Mouse (Mus musculus) left cerebral cortex, adult 8-10 months (tissue): ENCODE data around the gene Uqcr11. TPM values are rescaled to one million over a fixed set of nuclear protein-coding genes. Genes with fewer than 3 reads are reported as not detected.

Source experiments
- DNase-seq, 2 experiments: peaks; one replicate each; pipeline ENCODE4 v3.0.0; 2022; ENCODE audit warnings: low spot score in 2 of 2
- total RNA-seq, 4 experiments: library from RNA; stranded (reverse); gene quantifications; 2 replicates each; pipeline ENCODE4 v1.2.4; 2022

Uqcr11 gene
- total RNA-seq, 4 experiments from 2014 or later, result 332 to 408 (median 366) TPM

DNA sequence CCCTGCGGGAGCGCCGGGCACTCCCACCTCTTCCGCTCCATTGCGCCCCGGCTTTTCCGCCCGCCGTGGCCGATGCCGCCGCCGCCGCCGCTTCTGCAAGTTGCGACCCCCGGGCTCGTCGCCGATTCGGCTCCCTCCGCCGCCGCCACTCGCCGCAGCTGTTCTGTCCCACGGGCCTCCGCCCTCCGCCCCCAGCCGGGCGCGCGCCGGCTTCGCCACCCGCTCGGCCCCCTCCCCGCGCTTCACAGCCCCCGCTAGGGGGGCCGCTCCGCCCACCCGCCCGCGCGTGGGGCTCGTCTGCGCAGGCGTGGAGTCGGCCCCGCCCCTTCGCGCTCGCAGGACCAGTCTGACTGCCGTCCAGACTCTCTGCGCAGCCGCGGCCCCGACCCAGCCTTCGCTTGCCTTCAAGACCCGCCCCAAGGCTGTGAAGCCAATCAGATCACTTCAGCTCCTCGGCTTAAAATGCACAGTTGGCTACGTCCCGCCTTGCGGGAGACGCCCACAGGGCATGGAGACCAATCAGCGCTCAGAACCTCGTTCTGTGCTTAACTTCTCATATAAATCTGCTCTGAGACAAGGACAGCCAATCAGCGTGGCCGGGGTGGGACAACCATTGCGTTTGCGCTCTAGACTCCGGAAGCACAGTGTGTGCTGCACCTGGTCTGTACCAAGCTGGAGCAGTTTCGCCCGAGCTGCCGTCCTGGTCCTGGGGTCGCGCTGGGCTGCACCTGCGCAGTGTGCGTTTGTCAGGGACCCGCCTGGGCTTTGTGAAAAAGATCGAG, 7.2 kb downstream of the Uqcr11 start, which contains the start of gene Mbd3:
Gene Mbd3 (minus strand): TSS at position 360 of the 782 bp plus-strand sequence.
- peak; percentile 96 to 100 for DNase-seq

DNA sequence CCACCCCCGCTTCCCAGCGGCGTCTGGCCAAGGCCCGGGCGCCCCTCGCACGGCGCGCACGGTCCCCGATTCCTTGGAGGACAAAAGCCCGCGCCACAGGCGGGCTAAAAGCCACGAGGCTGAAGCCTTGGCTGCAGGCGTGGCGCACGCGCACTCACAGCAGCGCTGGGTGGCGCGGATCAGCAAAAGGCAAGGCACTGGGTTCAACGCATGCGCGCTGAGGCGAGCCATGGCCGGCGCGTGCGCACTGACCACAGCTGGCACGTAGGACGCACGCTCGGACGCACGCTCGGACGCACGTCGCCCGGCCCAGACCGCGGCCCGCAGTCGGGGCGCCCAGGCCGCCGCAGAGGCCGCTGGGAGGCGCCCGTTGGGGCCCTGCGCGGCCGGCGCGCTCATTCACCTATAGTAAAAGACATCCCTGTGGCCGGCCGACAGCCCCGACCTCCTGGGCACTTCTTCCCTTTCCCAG, 7.9 kb downstream of the Uqcr11 start:
- peak; percentile 94 to 97 for DNase-seq

DNA sequence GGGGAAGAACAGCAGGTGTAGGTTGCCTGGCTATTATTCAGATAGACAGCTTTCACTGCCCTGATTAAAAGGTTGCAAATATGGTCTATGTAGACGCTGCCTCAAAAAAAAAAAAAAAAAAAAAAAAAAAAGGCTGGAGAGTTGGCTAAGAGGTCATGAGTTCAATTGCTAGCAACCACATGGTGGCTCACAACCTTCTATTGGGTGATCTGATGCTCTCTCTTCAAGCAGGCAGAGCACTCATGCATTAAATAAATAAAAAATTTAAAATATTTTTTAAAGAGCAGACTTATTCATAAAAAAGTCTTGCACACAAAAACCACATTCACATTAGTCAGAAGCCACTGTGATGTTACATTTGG, 8.5 kb downstream of the Uqcr11 start:
- no peak for DNase-seq

DNA sequence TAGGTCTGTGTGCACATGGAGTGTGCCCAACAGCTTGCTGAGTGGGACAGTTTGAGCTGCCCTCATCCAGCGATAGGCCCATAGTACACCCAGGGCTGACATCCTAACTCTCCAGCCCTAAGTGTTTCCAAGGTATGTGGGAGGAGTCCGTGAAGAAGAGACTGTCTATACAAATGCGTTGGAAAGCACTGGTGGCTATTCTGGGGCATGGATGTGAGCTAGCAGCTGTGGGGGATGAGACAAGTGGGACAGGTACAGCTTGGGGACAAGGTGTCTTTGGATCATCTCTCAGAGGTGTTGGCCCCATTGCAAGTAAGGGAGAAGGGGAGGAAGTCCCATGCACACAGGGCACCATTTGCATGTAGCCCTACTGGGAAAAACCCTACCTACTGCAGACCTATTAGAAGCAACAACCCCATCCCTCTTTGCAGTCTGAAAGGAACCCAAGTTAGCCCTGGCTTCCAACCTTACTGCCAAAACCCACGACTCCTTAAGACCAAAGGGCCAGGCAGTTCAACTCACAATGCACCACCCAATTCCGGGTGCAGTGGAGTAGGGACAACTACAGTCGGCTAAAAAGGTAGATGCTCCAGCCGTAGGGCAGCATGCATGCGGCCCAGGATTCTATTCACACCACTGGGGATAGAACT, 9.0 kb downstream of the Uqcr11 start:
- no peak for DNase-seq

DNA sequence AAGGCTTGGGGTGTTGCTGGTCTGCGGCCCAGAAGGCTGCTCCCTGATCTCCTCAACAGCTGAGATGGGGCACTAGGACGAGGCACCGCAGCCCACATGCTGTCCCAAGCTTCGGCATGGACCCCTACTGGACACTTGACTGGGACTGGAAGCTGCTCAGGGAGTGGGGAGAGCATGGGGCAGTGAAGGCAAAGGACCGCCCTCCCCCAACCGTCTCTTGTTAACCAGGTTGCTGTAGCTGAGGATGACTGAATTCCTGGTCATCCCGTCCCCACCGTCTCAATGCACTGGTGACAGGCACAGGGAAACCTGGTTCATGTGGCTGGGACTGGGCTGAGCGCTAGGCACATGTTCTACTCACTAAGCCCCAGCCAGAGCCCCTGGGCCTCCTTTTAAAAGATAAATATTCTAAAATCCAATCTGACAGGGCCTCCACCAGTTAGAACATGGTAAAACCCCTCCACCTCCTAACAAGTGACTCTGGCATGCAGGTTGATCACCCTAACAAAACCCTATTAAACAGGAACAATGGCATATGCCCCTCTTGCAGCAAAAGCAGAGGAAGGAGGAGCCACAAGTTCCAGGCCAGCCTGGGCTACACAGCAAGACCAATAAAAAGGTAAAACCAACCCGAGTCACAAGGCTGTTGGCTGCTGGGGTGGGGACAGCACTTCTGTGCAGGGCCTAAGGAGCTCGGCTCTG, 9.7 kb downstream of the Uqcr11 start:
- no peak for DNase-seq

DNA sequence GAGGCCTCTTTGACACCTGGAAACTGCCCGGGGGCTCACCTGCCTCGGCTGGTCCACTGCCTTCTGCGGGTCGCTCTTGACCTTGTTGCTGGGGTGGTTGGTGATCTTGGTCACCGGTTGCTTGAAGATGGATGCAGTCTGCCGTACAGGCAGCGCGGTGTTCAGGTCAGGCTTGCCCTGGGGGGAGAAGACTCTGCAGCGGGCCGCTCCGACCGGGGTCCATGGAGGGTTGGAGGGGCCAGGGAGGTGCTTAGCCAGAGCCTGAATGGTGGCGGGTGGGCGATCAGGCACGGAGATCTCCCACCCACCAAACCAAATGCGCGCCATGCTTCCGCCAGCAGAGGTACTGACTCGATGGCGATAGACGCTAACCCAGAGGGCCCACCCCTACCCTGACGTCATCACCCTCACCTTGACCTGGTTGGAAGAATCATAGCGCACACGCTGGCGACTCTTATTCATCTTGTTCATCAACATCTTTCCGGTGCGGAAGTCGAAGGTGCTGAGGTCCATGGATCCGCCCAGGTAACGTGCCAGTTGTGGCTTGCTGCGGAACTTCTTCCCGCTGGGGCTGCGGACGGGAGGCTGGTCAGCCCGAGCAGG, 11.5 kb downstream of the Uqcr11 start:
- DNase-seq, result no peak

DNA sequence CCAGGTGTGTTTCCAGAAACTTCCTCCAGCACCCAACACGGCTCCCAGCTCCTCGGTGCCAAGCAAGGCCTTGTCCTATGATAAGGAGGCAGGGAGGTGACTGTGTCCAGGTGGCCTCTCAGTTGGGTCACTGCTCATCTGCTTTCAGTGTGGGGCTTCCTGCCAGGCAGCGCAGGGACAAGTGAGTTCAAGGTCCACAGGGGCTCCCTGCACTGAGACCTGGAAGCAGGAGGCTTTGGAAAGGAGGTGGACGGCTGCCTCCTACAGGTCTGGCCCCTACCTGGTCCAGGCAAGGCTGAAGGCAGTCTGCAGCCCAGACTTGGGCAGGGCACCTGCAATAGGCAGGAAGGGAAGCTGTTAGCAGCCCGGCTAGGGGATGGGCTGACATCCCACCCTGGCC, 13.9 kb downstream of the Uqcr11 start:
- no peak for DNase-seq

DNA sequence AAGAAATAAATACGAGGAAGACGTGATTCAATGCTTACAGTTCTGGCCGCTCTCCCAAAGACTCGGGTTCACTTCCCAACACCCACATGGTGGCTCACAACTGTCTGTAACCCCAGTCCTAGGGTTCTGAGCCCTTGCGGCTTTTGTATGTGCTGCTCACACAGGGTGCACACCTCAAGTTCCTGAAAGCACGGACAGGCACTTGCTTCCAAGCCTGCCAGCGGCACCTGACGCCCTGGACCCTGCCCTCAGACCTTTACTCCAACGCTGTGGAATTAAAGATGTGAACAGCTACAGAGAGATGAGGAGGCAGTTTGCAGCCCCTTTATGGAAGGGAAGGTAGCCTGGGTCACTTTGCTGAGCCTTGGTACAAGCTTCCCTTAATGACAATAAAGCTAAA, 15.9 kb downstream of the Uqcr11 start:
- no peak for DNase-seq

DNA sequence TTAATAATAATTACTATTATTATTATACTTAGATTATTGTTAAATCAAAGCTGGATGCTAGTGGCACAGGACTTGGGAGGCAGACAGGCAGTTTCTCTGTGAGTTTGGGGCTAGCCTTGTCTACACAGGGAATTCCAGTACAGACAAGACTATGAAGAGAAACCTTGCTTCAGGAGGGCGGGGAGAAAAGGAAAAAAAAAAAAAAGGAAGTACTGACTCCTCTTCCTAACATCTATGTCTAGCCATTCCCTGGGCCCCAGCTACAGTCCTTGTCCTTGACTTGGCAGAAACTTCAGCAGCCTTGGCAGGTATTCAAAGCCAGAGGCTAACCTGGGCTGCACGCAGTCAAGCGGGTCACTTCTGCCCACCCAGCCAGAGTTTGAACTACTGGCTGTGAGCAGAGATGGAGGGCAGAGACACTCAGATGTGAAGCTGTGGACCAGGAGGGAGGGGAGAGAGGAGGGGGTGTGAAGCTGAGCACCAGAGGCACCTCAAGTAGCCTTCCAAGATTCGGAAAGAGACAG, 17.4 kb downstream of the Uqcr11 start:
- DNase-seq, result no peak

DNA sequence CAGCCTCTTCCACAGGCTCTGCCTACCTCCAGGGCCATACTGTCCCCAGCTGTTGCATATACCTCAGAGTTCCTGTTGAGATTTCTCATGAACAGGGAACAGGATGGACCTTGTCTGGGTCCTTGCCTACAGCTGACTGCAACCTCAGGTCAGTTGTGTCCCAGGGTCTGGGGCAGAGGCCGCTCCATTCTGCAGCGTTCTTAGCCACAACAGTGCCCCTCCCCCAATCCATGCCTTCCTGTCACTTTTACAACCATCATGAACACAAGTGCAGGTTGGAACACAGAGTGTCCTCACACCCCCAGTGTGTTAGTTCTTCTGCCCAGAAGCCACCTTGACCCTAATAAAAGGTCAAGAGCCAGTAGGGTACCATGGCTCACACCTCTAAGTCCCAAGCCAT, 17.9 kb downstream of the Uqcr11 start:
- DNase-seq, result no peak

DNA sequence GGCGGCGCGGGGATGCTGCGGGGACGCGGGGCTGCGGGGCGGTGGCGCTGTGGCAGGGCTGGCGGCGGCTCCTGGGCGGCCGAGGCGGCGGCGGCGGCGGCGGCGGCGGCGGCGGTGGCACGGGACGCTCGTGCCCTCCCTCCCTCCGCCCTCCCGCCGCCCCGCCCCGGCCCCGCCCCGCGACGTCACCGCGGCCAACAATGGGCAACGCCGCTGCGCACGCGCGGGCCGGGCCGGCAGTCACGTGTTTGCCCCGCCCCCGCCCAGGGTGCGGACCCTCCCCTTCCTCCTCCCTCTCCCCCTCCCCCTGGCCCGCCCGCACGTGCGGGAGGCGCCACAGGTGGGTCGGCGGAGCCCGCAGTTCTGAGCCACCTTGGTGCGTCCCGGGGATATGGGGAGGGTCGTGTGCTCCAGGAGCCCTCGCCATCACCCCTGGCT, 19.1 kb downstream of the Uqcr11 start, which contains the start of gene Mex3d:
Gene Mex3d (minus strand): TSS at position 138 of the 438 bp plus-strand sequence.
- peak in 1 of 2 experiments; percentile 72 for DNase-seq

DNA sequence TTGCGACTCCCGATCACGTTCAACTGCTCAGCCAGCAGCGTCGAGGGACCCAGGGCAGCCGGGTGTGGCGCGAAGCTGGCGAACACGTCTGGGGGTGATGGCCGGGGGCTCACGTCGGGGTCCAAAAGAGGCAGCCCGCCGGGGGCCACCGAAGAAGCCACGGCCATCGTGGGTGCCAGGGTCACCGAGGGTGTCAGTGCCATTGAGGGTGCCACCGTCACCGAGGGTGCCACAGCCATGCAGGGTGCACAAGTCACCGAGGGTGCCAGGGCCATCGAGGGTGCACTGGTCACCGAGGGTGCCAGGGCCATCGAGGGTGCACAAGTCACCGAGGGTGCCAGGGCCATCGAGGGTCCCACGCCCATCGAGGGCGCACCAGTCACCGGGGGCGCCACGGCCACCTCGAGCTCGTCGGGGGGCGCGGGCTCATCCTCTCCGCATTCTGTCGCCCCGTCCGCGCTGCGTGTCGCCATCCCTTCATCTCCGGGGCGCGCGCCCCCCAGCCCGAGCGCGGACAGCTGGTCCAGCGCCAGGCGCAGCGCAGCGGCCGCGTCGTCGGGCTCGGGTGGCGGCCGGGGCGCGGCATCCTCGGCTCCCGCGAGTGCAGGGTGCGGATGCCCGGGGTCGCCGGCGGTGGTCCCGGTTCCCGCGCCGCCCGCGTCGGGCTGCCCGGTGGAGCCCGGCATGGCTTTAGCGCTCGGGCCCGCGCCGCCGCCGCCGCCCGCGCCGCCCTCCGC, 19.7 kb downstream of the Uqcr11 start:
- no peak for DNase-seq

DNA sequence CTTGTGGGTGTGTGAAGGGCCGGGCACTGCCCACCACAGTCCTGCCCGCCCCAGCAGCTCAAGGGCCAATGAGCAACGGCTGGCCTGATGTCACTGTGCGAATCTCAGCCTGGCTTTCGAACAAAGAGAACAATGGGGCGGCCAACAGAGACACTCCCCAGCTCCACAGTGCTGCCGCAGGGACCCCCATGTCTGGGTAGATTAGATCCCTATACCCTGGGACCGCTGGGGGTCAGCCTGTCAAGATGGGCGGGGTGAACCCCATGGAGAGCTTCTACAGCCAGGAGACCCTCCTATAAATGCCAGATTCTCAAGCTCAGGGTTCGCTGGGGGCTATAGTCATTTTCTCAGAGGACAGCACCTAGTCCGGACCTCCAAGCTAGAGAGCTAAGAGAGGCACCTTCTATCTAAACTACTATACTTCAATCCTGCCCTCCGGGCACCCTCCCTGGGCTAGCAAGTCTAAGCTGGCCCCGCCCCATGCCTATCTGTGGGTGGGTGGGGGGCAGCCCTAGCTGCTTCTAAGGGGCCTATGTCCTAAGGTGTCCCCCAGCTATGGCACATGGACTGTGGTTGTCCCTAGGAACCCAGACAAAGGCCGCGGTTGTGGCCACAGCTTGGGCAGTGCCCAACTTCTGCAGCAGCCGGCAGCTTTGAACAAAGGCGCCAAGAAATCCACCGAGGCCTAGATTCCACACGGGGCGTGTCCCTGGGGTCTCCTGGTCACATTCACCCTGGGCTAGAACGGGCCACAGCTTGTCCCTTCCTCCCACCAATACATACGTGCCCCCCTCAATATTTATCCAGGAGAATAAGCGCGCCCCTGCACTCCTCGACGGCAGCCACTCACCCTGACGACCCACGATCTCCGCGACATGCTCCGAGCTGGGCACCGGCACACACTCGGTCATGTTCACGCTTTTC, 20.6 kb downstream of the Uqcr11 start:
- no peak for DNase-seq

DNA sequence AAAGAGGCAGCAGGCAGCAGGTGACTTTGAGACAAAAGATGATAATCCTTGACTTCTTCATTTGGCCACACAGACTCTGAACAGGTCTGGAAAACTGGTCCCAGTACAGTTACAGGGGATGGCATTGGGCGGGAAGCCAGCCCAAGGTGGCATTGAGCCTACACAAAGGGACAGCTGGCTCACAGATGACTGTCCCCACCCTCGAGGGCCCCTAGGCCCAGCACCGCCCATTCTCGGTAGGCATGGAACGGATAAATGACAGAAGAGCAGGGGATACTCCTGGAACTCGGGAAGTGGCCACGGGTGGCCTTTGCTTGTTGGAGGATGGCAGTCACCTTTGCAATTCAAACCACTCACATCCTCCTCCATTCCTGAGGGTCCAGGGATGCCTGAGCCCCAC, 21.3 kb downstream of the Uqcr11 start:
- DNase-seq, result no peak

DNA sequence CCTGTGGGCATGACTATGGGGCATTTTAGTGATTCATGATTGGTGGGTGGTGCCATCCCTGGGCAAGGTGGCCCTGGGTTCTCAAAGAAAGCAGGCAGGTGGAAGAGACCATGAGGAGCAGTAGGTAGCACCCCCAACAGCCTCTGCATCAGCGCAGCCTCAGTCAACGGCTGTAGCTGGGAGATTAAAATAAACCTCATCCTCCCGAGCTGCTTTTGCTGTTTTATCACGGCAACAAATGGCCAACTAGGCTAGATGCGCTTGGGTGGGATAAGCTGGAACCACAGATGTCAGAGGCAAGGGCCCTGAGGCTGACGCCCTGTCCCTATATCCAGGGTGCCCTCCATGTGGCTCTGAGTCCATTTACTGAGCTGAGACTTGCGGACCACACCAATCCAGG, 21.9 kb downstream of the Uqcr11 start:
- no peak for DNase-seq

DNA sequence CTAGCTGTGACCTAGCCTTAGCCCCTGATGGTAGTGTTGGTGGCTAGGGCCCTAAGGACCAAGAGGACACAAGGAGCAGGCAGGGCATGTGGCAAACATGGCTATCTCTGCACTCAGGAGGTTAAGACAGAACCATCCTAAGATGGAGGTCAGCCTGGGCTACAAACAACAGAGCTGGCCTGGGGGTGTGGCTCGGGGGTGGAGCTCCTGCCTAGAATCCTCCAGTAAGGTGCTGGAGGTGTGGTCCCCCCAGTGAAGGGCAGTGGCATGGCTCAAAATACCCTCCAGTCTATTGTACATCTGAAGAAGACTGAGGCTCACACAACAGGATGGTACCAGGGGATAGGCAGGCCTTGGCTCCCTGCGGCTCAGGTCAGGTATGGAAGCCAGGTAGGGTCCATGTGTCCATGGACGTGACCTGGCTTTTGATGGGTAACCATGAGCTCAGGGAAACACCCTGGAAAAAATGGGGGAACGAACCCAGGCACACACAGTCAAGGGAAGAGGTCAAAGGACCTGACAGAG, 22.5 kb downstream of the Uqcr11 start:
- no peak for DNase-seq

DNA sequence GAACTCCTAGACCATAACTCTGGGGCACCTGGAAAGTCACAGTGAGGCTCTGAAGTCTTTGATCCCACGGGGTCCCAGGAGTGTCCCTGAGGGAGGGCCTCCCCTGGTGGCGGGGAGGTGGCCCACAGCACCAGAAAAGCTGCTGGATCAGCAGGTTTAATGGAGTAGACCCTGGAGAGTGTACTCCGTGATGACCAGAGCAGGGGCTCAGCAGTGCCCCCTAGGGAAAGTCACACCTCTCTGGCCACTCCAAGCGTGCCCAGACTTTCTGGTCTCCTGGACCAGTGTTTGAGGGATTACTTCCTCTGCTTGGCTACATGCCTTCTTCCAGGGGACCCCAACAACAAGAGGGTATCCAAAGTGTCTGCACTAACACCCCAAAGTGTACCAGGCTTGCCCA, 23.2 kb downstream of the Uqcr11 start:
- DNase-seq, result no peak

DNA sequence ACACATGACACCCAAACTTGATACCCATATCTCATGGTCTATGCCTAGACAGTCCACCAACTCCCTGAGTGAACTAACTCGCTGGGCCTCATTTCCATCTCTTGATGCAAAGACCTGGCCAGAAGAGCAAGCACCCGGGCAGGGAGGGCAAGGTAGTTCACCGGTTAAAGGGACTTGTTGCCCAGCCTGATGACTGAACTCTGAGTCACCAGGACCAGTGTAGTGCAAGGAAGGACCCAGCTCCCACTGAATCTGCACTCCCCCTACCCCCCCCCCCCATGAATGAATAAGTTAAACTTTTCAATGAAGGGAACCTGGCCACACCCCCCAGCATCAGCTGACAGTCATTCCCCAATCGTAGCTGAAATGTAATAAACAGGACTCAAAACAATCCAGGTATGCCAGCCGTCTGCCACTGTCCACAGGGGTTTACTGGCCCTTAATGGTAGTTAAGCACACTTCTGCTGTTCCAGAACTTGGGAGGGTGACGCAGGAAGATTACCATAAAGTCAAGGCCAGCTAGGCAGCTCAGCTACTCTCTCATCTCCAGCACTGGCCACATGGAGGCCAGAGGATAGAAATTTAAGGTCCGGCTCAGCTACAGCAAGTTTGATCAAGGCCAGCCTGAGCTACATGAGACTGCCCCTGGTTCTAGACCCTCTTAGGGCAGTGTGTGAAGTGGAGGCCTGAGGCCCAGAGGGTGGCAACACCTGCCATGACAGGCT, 23.8 kb downstream of the Uqcr11 start:
- no peak for DNase-seq

DNA sequence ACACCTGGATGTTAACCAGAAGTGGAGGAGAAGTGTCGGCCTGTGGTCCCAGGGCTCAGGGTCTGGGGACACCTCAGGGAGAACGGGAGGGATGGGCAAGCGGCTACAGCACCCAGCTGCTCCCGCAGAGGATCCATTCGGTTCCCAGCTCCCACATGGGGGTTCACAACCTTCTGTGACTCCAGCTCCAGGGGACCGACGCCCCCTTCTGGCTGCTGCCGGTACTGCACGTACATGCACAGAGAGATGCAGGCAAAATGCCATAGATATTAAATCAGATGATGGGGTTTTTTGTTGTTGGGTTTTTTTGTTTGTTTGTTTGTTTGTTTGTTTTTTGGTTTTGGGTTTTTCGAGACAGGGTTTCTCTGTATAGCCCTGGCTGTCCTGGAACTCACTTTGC, 28.9 kb downstream of the Uqcr11 start:
- no peak for DNase-seq
